Mouse (Mus musculus) kidney, embryonic 15.5 days (tissue): ENCODE results near the gene Actl7a. TPM values are rescaled to one million over a fixed set of nuclear protein-coding genes. Genes with fewer than 3 reads are reported as not detected.

Experiments used
- ATAC-seq: fragments of 200-750 bp; cut with Nextera tagmentation; replicated peaks from 2 replicates; pipeline ENCODE4 v1.8.0; 2017; ENCODE audit warnings: moderate TSS enrichment; ENCODE audit not compliant: low FRiP score
- H3K27ac ChIP-seq: fragments of 300-500 bp; sonication (generic); 2 replicates; pipeline ENCODE4 v1.5.1; 2015; ENCODE audit warnings: mild to moderate bottlenecking, inconsistent platforms
- H3K27me3 ChIP-seq: fragments of 300-500 bp; sonication (generic); 2 replicates; pipeline ENCODE4 v1.6.1; 2015; ENCODE audit warnings: inconsistent platforms
- H3K36me3 ChIP-seq: fragments of 300-500 bp; sonication (generic); 2 replicates; pipeline ENCODE4 v1.6.1; 2015; ENCODE audit warnings: inconsistent platforms
- H3K4me1 ChIP-seq: fragments of 300-500 bp; sonication (generic); 2 replicates; pipeline ENCODE4 v1.6.1; 2015; ENCODE audit warnings: inconsistent platforms
- H3K4me2 ChIP-seq: fragments of 300-500 bp; sonication (generic); 2 replicates; pipeline ENCODE4 v1.6.1; 2015; ENCODE audit warnings: moderate library complexity, mild to moderate bottlenecking, inconsistent platforms
- H3K4me3 ChIP-seq: fragments of 300-500 bp; sonication (generic); replicated peaks from 2 replicates; pipeline ENCODE4 v1.5.1; 2015; ENCODE audit warnings: mild to moderate bottlenecking, inconsistent platforms
- H3K9ac ChIP-seq: fragments of 300-500 bp; sonication (generic); 2 replicates; pipeline ENCODE4 v1.6.1; 2015; ENCODE audit warnings: mild to moderate bottlenecking, inconsistent platforms
- H3K9me3 ChIP-seq: fragments of 300-500 bp; sonication (generic); replicated peaks from 2 replicates; pipeline ENCODE4 v1.6.1; 2016; ENCODE audit warnings: inconsistent platforms
- WGBS: fragments of 180-500 bp; shearing (Covaris S2); methylation state at CpG from one replicate; pipeline ENCODE4 v1.1.7; 2015; ENCODE audit warnings: mixed read lengths; 5-methylcytosine and 5-hydroxymethylcytosine counted together
- polyA plus RNA-seq: library from polyadenylated mRNA; unstranded; fragments of >200 nt; fragmentation: Nextera tagmentation; extraction: Ambion mirVana; gene quantifications from 2 replicates; pipeline ENCODE4 v1.2.1, GENCODE M21; 2015

The Actl7a gene
- polyA plus RNA-seq, 1 experiment from 2014 or later, result not detected

GRCm38 (mm10) chr4:56723237-56723636, 20.0 kb upstream of the Actl7a start:
- no peak overlapping the region for H3K4me2 ChIP-seq
- H3K9ac ChIP-seq, result no peak overlapping the region
- H3K9me3 ChIP-seq, result no peaks in the 10 kb centered on the region
- ATAC-seq, result no peak
- no peaks in the 10 kb centered on the region for H3K36me3 ChIP-seq
- H3K27ac ChIP-seq, result no peak overlapping the region
- no peaks in the 10 kb centered on the region for H3K27me3 ChIP-seq
- H3K4me3 ChIP-seq, result no peak overlapping the region
- WGBS, result 90% methylated on average over 6 of the region's 6 CpGs
- H3K4me1 ChIP-seq, result peaks cover 11% of the 10 kb centered on the region; the same call in 1 of the 2 replicates

GRCm38 (mm10) chr4:56725839-56726238, 17.4 kb upstream of the Actl7a start:
- Histone ChIP-seq H3K4me3 (no peak overlapping the region), H3K9ac (no peak overlapping the region), H3K4me2 (no peak overlapping the region), H3K9me3 (no peaks in the 10 kb centered on the region), H3K27me3 (no peaks in the 10 kb centered on the region), H3K36me3 (no peaks in the 10 kb centered on the region), H3K27ac (no peak overlapping the region), H3K4me1 (no peaks in the 10 kb centered on the region)
- ATAC-seq, result no peak
- 62% methylated on average over 8 of the region's 8 CpGs for WGBS

- H3K9me3 ChIP-seq, result no peaks in the 10 kb centered on the region
- peaks cover 13% of the 10 kb centered on the region; the same call in 1 of the 2 replicates for H3K36me3 ChIP-seq
- no peak within 1 kb of the TSS for H3K4me2 ChIP-seq
- H3K27ac ChIP-seq, result no peak within 1 kb of the TSS
- WGBS, result 91% methylated on average over 18 of the region's 18 CpGs
- no peak for ATAC-seq
- no peak within 1 kb of the TSS for H3K4me3 ChIP-seq
- H3K4me1 ChIP-seq, result no peaks in the 10 kb centered on the region
- H3K9ac ChIP-seq, result no peak within 1 kb of the TSS
- no peaks in the 10 kb centered on the region for H3K27me3 ChIP-seq
These were observed 3.2 kb upstream of the Actl7a start, which contains the start of gene Gm26657 for GRCm38 (mm10) chr4:56740020-56740485. Gm26657 (plus strand) TSS chr4:56740070.

GRCm38 (mm10) chr4:56740611-56741010, 2.6 kb upstream of the Actl7a start:
- Histone ChIP-seq H3K36me3 (peaks cover 17% of the 10 kb centered on the region; the same call in 1 of the 2 replicates), H3K4me2 (no peak overlapping the region), H3K27ac (no peak overlapping the region), H3K27me3 (no peaks in the 10 kb centered on the region), H3K4me1 (no peaks in the 10 kb centered on the region), H3K4me3 (no peak overlapping the region), H3K9ac (no peak overlapping the region), H3K9me3 (no peaks in the 10 kb centered on the region)
- no peak for ATAC-seq
- WGBS, result 93% methylated on average over 20 of the region's 20 CpGs

GRCm38 (mm10) chr4:56741041-56741493, 2.1 kb upstream of the Actl7a start, which contains the start of gene Actl7b:
Actl7b (minus strand) TSS chr4:56741443.
- Histone ChIP-seq H3K4me3 (no peak within 1 kb of the TSS), H3K9me3 (no peaks in the 10 kb centered on the region), H3K4me1 (no peaks in the 10 kb centered on the region), H3K4me2 (no peak within 1 kb of the TSS), H3K36me3 (peaks cover 17% of the 10 kb centered on the region), H3K27me3 (no peaks in the 10 kb centered on the region), H3K27ac (no peak within 1 kb of the TSS), H3K9ac (no peak within 1 kb of the TSS)
- WGBS, result 95% methylated on average over 13 of the region's 13 CpGs
- no peak for ATAC-seq

- WGBS, result 90% methylated on average over 4 of the region's 4 CpGs
- no peak overlapping the region for H3K4me2 ChIP-seq
These were observed 515 bp upstream of the Actl7a start for GRCm38 (mm10) chr4:56742698-56743097.

GRCm38 (mm10) chr4:56746345-56746744, 3.1 kb downstream of the Actl7a start:
- no peak overlapping the region for H3K4me3 ChIP-seq
- no peaks in the 10 kb centered on the region for H3K9me3 ChIP-seq
- no peak overlapping the region for H3K27ac ChIP-seq
- H3K36me3 ChIP-seq, result peaks cover 63% of the 10 kb centered on the region
- H3K4me1 ChIP-seq, result no peaks in the 10 kb centered on the region
- 74% methylated on average over 2 of the region's 2 CpGs for WGBS
- no peaks in the 10 kb centered on the region for H3K27me3 ChIP-seq
- no peak for ATAC-seq
- H3K4me2 ChIP-seq, result no peak overlapping the region
- no peak overlapping the region for H3K9ac ChIP-seq

More at GRCm38 (mm10) chr4:56742698-56743097, 515 bp upstream of the Actl7a start:
- no peaks in the 10 kb centered on the region for H3K27me3 ChIP-seq
- H3K9me3 ChIP-seq, result no peaks in the 10 kb centered on the region
- H3K27ac ChIP-seq, result no peak overlapping the region
- no peak for ATAC-seq
- no peak overlapping the region for H3K4me3 ChIP-seq
- peaks cover 29% of the 10 kb centered on the region for H3K36me3 ChIP-seq
- H3K9ac ChIP-seq, result no peak overlapping the region
- H3K4me1 ChIP-seq, result no peaks in the 10 kb centered on the region

GRCm38 (mm10) chr4:56747456-56747855, 4.2 kb downstream of the Actl7a start:
- no peaks in the 10 kb centered on the region for H3K4me1 ChIP-seq
- H3K9me3 ChIP-seq, result no peaks in the 10 kb centered on the region
- no peaks in the 10 kb centered on the region for H3K27me3 ChIP-seq
- no peak overlapping the region for H3K27ac ChIP-seq
- H3K4me3 ChIP-seq, result no peak overlapping the region
- WGBS, result 94% methylated on average over 9 of the region's 9 CpGs
- H3K9ac ChIP-seq, result no peak overlapping the region
- H3K4me2 ChIP-seq, result no peak overlapping the region
- peaks cover 71% of the 10 kb centered on the region for H3K36me3 ChIP-seq
- ATAC-seq, result no peak

- ATAC-seq, result no peak
- peaks cover 96% of the 10 kb centered on the region for H3K36me3 ChIP-seq
- 92% methylated on average over 5 of the region's 5 CpGs for WGBS
These were observed 12.8 kb downstream of the Actl7a start for GRCm38 (mm10) chr4:56756021-56756420.

GRCm38 (mm10) chr4:56756966-56757600, 13.9 kb downstream of the Actl7a start:
- Histone ChIP-seq H3K27ac (no peak overlapping the region), H3K4me1 (no peaks in the 10 kb centered on the region), H3K4me3 (no peak overlapping the region), H3K27me3 (no peaks in the 10 kb centered on the region), H3K36me3 (peaks cover 96% of the 10 kb centered on the region), H3K9me3 (no peaks in the 10 kb centered on the region), H3K4me2 (no peak overlapping the region), H3K9ac (no peak overlapping the region)
- no peak for ATAC-seq
- 92% methylated on average over 10 of the region's 10 CpGs for WGBS

More at GRCm38 (mm10) chr4:56756021-56756420, 12.8 kb downstream of the Actl7a start:
- Histone ChIP-seq H3K4me3 (no peak overlapping the region), H3K27ac (no peak overlapping the region), H3K4me2 (no peak overlapping the region), H3K9ac (no peak overlapping the region), H3K27me3 (no peaks in the 10 kb centered on the region), H3K4me1 (no peaks in the 10 kb centered on the region), H3K9me3 (no peaks in the 10 kb centered on the region)

GRCm38 (mm10) chr4:56757693-56758092, 14.5 kb downstream of the Actl7a start:
- ATAC-seq, result no peak
- H3K27ac ChIP-seq, result no peak overlapping the region
- H3K4me2 ChIP-seq, result no peak overlapping the region
- H3K4me1 ChIP-seq, result no peaks in the 10 kb centered on the region
- no peaks in the 10 kb centered on the region for H3K27me3 ChIP-seq
- H3K36me3 ChIP-seq, result peaks cover 99% of the 10 kb centered on the region
- no peaks in the 10 kb centered on the region for H3K9me3 ChIP-seq
- H3K4me3 ChIP-seq, result no peak overlapping the region
- 100% methylated on average over 1 of the region's 1 CpGs for WGBS
- H3K9ac ChIP-seq, result no peak overlapping the region

GRCm38 (mm10) chr4:56767861-56768284, 24.7 kb downstream of the Actl7a start:
- 70% methylated on average over 5 of the region's 5 CpGs for WGBS
- no peak overlapping the region for H3K4me2 ChIP-seq
- no peaks in the 10 kb centered on the region for H3K9me3 ChIP-seq
- ATAC-seq, result no peak
- peaks cover 97% of the 10 kb centered on the region for H3K36me3 ChIP-seq
- no peaks in the 10 kb centered on the region for H3K4me1 ChIP-seq
- H3K27me3 ChIP-seq, result no peaks in the 10 kb centered on the region
- H3K27ac ChIP-seq, result no peak overlapping the region
- no peak overlapping the region for H3K9ac ChIP-seq
- H3K4me3 ChIP-seq, result no peak overlapping the region
